Mouse (Mus musculus) urinary bladder, postnatal 14 days (tissue): Measurements from ENCODE around the gene Hoxa11.
A peak's percentile ranks its signal among the peaks of the same experiment; 100 is the strongest.

Experiments
- DNase-seq: peaks from one replicate; pipeline ENCODE4 v3.0.0; 2021; ENCODE audit warnings: low spot score

Hoxa11 gene

GRCm38 (mm10) chr6:52232984-52233545, 12.5 kb downstream of the Hoxa11 start:
- DNase-seq, result peak; percentile 34

GRCm38 (mm10) chr6:52232568-52232965, 13.0 kb downstream of the Hoxa11 start:
- DNase-seq, result peak; percentile 59

- peak; percentile 54 for DNase-seq
These were observed 13.6 kb downstream of the Hoxa11 start for GRCm38 (mm10) chr6:52231885-52232567.

- peak; percentile 67 for DNase-seq
These were observed 15.0 kb downstream of the Hoxa11 start, which contains the start of gene Hoxa9 for GRCm38 (mm10) chr6:52230516-52231165. Hoxa9 (minus strand) TSS chr6:52231089.

GRCm38 (mm10) chr6:52229558-52230416, 15.8 kb downstream of the Hoxa11 start:
- no peak for DNase-seq

GRCm38 (mm10) chr6:52228475-52229465, 16.8 kb downstream of the Hoxa11 start:
- DNase-seq, result no peak

- DNase-seq, result no peak
These were observed 18.0 kb downstream of the Hoxa11 start for GRCm38 (mm10) chr6:52227470-52228222.

- DNase-seq, result peak; percentile 42
These were observed 18.9 kb downstream of the Hoxa11 start for GRCm38 (mm10) chr6:52226569-52227257.

GRCm38 (mm10) chr6:52225612-52226568, 19.7 kb downstream of the Hoxa11 start:
- DNase-seq, result peak; percentile 92

GRCm38 (mm10) chr6:52224895-52225611, 20.6 kb downstream of the Hoxa11 start:
- no peak for DNase-seq

GRCm38 (mm10) chr6:52223939-52224760, 21.5 kb downstream of the Hoxa11 start:
- no peak for DNase-seq

- DNase-seq, result no peak
These were observed 22.9 kb downstream of the Hoxa11 start for GRCm38 (mm10) chr6:52222729-52223128.

GRCm38 (mm10) chr6:52221993-52222685, 23.5 kb downstream of the Hoxa11 start:
- peak; percentile 62 for DNase-seq

GRCm38 (mm10) chr6:52221337-52221992, 24.1 kb downstream of the Hoxa11 start, which contains the start of gene Hoxa7:
Hoxa7 (minus strand) TSS chr6:52221854.
- DNase-seq, result peak; percentile 94

- no peak for DNase-seq
These were observed 24.7 kb downstream of the Hoxa11 start for GRCm38 (mm10) chr6:52220865-52221310.
